Mouse (Mus musculus): ENCODE measurements around the gene Chadl. TPM values are rescaled to one million over a fixed set of nuclear protein-coding genes. Genes with fewer than 3 reads are reported as not detected.
"Not testable (repeated sequence)": the region's sequence is repeated elsewhere in the genome, so short reads cannot be mapped to it uniquely, and the experiment has no call there.

Chadl gene
- 10 to 100 TPM in 1 of 2 experiments, 1 to 10 TPM in 1; 9.7 to 11.8 TPM for total RNA-seq (2021)
- long read RNA-seq, transcript Chadl-201 (6 exons, 2,548 nt), result major isoform, 7 of 23 reads
- long read RNA-seq, transcript Chadl-203 (3 exons, 1,095 nt), result minor isoform, 5 of 23 reads
- long read RNA-seq, partial matches to known transcripts, result 8 of 23 reads
- long read RNA-seq, other reads (novel, unspliced or antisense), result 3 of 23 reads

DNA sequence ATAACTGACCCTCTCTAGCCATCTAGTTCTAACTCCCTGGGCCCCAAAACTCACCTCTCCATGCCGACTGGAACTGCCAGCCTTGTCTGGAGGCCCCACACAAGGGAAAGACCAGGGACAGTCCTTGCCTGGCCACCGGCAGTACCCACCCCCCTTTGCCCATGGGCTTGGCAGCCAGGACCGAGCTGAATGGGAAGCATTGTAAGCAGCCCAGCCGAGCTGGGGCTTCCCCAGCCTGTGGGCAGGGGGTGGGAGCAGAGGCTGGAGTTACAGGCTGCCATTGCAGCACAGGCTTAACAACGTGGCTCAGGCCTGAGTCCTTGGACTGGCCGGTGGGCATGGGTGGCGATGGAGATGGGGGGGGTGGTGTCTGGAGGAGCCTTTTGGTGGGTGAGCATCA, at the start of gene Chadl:
Gene Chadl, minus strand, starts transcription at position 113 of the 400 bp plus-strand sequence.
- DNase-seq (ENCODE audit: low spot score in 2 of 2), result peak in 1 of 2 experiments; percentile 48

DNA sequence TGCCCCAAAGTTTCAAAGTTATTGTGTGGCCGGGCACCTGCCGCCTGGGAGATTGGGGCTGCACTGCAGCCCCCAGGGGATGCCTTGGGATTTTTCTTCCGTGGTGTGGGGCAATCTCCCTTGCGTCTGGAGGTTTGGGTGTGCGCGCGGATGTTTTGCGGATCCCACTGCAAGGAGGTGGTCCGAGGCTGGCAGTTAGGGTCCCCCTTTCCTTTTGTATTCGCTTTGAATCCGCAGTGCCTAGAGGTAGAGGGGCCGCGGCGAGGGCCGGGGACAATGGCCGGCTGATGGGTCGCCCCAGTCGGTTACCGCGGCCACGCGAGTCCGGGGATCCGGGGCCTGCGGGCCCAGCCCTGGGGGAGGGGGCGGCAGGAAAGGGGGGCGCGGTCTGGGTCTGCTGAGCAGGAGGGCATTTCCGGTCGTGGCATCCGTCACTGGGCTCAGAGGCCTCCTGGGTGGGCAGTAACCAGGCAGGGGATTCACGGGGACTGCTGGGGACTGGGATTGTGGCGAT, 48.6 kb upstream of the Chadl start:
- peak in 1 of 2 experiments; percentile 29 for DNase-seq (ENCODE audit: low spot score in 2 of 2)

DNA sequence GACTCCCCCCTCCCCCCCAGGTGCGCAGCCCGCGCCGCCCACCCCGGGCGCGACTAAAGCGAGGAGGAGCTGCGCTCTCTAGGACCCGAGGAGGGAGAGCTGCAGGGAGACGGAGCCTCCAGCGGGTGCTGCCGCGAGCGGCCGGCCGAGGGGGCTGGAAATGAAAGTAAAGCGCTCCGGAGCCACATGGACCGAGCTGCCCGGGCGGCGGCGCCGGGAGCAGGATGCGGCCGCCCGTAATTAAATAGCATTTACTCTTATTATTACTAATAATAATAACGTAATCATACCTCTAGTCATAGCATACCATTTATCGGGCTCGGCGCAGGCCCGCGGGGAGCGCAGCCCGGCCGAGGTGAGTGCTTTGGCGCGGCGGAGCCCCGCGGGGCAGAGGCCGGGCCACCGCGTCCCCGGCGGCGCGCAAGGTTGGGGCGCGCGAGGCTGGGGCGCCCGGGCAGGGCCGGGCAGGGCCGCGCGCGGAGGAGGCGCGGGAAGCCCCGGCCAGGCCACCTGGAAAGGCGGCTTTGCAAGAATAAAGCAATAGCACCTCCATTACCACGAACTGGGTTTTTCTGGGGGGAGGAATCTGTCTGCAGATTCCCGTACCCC, 48.0 kb upstream of the Chadl start, which contains the start of the genes Zc3h7b and Rangap1:
Gene Zc3h7b, plus strand, starts transcription at position 66 of the 609 bp plus-strand sequence.
Gene Rangap1, minus strand, starts transcription at position 539 of the 609 bp plus-strand sequence.
- peak; percentile 56 to 80 for DNase-seq (ENCODE audit: low spot score in 2 of 2)

DNA sequence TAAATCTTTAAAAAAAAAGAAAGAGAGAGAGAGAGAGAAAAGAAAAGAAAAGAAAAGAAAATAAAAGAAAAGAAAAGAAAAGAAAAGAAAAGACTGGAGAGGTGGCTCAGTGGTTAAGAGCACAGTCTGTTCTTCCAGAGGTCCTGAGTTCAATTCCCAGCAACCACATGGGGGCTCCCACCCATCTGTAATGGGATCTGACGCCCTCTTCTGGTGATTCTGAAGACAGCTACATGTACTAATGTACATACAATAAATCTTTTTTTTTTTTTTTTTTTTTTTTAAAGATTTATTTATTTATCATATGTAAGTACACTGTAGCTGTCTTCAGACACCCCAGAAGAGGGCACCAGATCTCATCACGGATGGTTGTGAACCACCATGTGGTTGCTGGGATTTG, 45.3 kb upstream of the Chadl start:
- not testable (repeated sequence) for DNase-seq (ENCODE audit: low spot score in 2 of 2)

DNA sequence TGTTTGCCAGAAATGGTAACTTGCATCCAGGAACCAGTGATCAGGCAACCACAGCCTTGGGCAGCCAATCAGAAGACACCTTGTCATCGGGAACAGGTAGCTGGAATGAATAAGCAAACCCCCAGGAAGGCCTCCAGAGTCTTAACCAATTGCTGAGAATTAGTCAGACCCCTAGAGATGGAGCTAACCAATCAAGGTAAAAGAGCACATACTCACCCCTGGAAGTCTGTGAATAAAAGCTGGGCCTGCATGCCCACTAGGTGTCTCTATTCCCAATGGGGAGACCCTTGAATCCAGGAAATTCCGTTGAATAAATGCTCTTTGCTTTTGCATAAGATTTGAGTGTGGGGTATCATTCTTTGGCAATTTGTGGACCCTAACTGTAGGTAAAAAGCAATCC, 42.8 kb upstream of the Chadl start:
- DNase-seq (ENCODE audit: low spot score in 2 of 2), result peak in 1 of 2 experiments; percentile 32

DNA sequence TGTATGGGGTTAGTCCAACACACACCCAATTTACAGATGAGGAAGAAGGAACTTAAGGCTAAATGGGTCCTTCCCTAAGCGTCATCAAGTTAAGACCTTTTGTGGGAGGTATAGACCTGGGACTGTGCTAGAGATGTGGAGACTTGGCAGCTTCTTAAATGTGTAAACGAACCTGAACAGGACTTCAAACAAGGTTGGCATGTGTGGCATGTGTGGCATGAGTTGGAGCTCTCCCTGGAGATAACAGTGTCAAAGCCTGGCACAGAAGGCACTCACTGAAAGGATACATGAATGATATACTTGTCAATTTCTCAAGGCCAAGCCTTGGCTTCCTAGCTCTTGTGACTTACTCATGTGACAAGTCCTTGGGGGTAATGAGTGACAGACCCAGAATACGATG, 42.2 kb upstream of the Chadl start:
- no peak for DNase-seq (ENCODE audit: low spot score in 2 of 2)

DNA sequence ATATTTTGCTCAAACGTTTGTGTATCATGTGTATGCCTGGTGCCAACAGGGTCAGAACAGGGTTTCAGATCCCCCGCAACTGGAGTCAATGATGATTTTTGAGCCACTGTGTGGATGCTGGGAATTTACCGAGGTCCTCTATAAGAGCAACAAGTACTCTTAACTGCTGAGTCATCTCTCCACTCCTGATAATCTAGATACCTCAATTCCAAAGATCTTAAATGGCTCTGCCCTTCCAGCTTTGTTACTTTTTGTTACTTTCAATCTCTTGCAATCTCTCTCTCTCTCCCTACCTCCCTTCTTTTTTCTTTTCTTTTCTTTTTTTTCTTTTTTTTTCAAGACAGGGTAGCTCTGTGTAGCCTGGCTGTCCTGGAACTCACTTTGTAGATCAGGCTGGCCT, 38.0 kb upstream of the Chadl start:
- DNase-seq (ENCODE audit: low spot score in 2 of 2), result no peak

DNA sequence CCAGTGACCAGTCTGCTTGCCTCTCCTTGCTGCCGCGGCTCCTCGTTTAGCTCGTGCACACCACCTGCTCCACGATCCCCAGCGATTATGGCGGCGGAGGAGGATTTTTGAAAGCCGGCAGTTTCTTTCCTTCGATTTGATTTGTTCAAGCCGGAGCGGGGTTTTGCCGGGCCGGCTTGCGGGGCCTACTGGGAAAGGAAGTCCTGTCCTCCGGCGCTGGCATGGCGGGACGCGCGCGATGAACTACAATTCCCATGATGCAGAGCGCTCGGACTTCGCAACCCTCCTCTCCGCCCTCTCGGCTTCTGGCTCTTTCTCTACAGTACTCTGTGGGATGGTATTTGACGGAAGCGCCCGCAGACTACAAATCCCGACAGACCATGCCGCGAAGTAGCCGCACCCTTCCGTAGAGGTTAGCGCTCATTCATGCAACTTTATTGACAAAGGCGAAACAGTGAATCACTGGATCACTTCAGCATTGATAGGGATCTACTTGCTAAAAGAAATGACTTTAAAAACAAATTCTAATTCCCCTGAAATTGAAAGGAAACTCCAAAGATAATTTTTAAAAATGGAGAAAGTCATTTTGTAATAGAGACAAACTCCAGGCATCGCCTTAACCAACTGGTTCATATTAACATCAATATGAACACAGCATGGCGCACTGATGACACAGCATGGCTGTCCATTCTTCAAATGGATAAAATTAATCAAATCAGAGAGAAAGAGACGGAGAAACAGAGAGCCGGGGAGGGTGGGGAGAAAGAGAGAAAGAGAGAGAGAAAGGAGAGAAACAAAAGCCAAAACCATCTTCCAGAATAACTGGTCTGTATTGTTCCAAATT, 32.9 kb upstream of the Chadl start:
- peak; percentile 99 to 100 for DNase-seq (ENCODE audit: low spot score in 2 of 2)

DNA sequence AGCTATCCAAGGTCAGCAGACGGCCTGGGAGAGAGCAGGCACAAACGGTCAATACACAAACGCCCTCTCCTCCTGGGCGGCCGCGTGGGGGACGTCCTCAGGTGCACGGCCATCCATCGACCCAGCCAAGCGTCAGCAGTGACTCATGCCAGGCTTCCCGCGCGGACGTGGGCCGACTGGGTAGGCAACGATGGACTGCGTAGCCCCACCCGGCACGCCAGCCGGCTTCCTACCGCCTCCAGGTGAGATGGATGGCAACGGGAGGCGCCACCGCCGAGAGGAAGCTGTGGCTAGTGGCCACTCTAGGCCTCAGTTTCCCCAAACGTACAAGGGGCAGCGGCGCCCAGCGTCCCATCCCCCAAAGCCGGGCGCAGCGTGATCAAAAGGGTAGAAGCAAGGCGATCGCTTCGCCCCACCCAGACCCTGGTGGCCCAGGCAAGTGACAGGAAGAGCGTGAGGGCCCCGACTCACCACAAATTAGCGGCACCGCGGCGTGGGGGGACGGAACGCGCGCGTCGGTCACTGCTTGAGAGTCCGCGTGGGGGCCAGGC, 32.2 kb upstream of the Chadl start:
- peak; percentile 25 to 51 for DNase-seq (ENCODE audit: low spot score in 2 of 2)

DNA sequence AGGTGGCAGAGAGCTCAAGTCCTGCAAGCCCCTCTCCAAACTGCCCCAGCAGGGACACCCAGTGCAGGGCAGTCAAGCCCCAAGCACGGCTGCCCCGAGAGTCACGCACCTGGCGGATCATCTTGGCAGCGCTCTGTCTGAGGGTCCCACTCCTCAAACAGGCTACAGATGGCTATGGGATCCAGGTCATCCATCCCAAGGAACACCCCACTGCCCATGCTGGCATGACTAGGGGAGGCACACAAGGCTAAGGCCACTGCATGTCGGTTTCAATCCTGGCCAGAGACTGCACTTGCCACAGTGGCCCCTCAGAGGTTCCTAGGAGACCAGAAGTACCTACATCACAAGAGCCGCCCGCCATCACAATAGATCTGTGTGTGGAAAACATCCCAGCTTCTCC, 28.9 kb upstream of the Chadl start:
- DNase-seq (ENCODE audit: low spot score in 2 of 2), result no peak

DNA sequence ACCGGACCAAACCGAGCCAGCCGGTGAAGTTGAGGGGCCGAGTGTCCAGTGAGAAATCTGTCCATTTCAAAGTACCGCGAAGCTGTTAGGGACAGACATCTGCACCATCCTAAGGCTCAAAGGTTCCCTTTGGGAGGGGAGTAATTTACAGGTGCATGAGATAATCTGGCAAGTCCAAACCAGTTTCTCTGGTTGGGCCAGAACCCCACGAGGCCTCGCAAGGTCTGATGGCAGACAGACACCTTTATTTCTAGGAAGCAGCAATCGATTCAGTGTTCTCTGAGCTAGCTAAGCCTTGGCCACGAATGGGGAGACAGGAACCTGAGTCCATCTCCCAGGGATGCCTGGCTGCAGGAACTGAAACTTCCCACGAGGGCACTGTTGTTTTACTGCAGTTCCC, 26.6 kb upstream of the Chadl start:
- no peak for DNase-seq (ENCODE audit: low spot score in 2 of 2)

DNA sequence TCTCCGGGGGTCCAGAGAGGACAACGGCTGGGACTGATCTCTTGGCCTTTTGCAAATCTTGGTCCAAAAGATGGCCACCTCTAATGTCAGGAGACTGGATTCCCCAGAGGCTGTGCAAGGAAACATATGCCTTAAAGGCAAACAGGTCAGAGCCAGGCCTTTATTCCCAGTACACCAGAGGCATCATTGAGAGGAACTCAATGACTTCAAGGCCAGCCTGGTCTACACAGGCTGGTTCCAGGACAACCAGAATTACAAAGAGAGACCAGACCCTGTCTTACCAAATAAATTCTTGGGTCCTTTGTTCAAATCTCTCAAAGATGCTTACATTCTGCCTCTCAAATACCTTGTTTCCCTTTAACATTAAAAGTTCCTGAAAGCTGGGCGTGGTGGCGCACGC, 25.3 kb upstream of the Chadl start:
- DNase-seq (ENCODE audit: low spot score in 2 of 2), result no peak

DNA sequence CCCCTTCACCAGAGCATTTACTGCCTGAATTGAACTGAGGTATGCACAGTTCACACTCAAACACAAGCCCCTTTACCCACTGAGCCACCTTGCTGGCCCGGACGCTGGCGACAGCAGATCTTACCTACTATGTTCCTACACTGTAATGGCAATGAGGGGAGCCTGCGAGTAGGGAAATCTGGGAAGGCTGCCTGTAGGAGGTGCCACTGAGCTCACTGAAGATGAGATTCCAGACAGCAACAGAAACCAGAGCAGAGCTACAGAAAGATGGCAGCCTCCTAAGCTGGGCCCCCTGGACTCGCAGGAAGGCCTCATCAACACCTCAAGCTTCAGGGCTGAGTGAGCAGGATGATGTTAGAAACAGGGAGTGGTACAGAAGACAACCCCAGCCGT, 22.0 kb upstream of the Chadl start:
- no peak for DNase-seq (ENCODE audit: low spot score in 2 of 2)

DNA sequence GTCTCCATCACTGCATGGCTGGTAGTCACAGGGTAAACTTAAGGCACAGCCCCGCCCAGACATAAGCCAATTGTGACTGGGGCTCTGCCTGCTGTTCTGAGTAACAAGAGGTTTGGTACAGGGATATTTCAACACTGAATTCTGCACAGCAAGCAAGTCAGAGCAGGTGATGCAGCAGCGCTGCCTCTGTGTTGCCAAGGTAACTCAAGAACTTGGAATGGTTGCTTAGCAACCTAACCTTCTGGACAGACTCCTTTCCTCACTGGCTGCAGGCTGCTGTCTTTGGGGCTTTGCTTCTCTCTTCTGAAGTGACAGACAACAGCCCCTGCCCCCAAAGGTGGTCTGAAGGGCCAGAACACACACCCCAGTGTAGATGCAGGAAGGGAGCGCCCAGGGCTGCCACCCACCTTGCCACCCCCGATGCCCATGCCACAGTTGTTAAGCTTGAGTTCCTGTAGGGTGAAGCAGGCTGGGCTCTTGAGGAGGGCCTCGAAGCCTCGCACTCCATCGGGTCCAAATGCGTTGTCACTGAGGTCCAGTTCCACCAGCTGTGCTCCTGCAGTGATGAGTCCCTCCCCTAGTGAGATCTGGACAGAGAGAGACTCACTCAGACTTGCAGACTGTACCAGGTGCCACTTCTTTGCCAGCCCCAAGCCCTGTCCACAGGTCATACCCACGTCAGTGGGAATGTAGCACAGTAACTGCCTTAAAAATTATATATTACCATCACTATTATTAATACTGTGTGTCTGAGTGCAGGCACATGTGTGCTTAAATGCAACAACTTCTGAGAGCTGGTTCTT, 21.4 kb upstream of the Chadl start:
- peak in 1 of 2 experiments; percentile 46 for DNase-seq (ENCODE audit: low spot score in 2 of 2)

DNA sequence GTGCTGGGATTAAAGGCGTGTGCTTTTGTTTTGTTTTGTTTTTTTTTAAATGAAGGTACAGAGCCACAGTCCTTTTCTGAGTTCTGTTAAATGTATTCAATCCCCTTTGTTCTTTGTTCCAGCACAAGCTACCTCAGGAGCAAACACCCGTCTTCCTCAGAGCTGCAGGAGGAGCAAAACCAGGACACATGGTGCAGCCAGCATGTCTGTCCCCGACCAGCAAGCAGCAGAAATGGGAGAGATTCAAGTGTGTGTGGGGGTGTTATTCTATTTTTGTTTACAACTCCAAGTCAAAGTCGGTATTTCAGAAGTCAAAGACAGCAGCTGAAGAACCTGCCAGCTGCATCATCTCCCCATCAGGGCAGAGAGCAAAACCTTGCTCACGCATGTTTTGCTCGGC, 16.7 kb upstream of the Chadl start:
- no peak for DNase-seq (ENCODE audit: low spot score in 2 of 2)

DNA sequence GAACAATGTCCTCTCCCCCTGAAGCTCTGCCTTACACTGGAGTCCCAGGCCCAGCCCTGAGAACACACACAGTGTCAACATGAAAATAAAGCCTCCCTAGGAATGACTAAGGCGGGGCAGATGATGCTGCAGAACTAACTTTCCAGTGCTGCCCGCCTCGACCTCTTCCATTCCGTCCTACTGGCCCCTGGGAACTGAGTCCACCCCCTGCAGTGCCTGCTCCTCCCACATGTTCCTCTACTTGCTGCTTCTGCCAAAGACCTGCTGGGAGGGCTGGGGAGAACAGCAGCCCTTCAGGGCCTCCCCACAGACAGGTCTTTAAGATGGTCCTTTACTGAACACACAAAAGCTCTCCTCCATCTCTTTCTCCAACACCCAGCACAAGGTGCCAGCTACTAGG, 13.7 kb upstream of the Chadl start:
- DNase-seq (ENCODE audit: low spot score in 2 of 2), result no peak

DNA sequence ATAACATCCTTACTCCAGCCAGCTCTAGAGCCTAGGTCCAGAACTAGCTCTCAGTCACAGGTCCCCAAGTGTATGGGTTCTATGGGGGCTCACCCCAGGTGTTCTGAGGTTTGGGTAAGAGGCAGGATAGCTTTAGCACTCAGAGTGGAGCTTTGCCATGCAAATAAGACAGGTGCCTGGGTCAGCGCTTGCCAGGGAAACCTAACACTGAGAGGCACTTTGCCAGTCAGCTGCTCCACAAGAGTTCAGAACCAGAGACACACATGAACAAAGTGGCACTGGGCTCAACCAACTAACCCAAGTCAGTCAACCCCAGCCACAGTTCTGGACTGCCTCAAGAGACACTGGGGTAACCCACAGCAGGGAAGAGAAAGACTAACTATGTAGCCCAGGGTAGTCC, 12.6 kb upstream of the Chadl start:
- no peak for DNase-seq (ENCODE audit: low spot score in 2 of 2)

DNA sequence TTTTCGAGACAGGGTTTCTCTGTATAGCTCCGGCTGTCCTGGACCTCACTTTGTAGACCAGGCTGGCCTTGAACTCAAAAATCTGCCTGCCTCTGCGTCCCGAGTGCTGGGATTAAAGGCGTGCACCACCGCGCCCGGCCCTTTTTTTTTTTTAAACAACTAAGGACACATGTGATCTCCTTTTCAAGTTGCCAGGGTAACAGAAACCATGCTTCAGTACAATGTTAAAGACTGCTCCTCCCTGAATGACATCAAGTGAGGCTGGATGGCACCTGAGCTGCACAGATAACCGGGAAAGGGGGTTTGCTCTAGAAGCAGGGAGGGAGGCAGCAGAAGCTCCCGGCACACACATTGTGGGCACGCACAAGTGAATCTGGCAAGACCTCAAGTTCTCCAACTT, 11.9 kb upstream of the Chadl start:
- DNase-seq (ENCODE audit: low spot score in 2 of 2), result no peak

DNA sequence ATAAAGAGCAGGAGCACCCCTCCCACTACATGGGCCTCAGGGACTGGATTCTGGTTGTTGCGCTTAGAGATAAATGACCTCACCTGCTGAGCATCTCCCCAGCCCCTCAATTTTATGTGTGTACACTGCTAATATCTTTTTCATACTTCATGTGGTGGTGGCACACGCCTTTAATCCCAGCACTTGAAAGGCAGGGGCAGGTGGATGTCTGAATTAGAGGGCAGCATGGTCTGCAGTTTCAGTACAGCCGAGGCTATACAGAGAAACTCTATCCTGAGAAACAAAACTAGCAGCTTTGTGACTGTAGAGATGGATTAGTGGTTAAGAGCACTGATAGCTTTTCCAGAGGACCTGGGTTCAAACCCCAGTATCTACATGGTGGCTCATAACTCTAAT, 6.0 kb upstream of the Chadl start:
- no peak for DNase-seq (ENCODE audit: low spot score in 2 of 2)

DNA sequence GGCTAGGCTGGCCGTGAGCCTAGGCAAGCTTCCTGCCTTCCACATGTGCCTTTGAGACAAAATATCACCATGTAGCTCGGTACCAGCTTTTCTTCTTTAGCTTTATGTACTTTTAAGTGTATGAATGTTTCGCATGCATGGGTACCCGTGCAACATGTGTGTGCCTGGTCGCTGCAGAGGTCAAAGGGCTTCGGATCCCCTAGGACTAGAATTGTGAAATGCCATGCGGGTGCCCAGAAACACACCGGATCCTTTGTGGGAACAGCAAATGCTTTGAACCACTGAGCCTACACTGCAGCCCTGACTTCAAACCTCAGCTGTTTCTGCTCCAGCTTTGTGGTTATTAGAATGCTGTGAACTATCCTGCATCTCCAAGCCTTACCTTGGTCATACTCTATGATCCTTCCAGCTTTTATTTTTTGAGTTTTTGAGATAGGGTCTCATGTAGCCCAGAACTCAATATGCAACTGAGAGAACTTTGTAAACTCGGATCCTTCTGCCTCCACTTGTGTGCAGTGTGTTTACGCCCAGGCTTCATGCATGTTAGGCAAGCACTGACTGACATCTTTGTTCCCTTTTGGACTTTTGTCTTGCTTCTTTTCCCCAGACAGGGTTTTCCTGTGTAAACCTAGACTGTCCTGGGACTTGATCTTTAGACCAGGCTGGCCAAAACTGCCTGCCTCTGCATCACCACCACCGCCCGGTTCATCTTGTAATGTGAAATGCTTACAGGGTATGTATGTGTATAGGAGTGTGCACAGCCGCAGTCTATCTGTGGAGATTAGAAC, 5.4 kb upstream of the Chadl start:
- no peak for DNase-seq (ENCODE audit: low spot score in 2 of 2)

Measured in layer of hippocampus, adult 18-20 months (tissue).